Mouse (Mus musculus) granulocyte monocyte progenitor cell, adult 5-6 weeks (primary cell): ENCODE results near the gene Fam76a. TPM values are rescaled to one million over a fixed set of nuclear protein-coding genes. Genes with fewer than 3 reads are reported as not detected.

Experiments
- ATAC-seq: replicated peaks from 2 replicates; pipeline ENCODE4 v1.8.0; 2016; ENCODE audit warnings: mild to moderate bottlenecking, moderate TSS enrichment, inconsistent platforms; ENCODE audit not compliant: poor library complexity, severe bottlenecking
- total RNA-seq, 2 experiments: library from RNA; stranded (forward) in 1 of 2; stranded (reverse) in 1 of 2; fragments of 200-712, 200-1000 nt in 1 of 2; fragments of >200 nt in 1 of 2; fragmentation: Nextera tagmentation in 1 of 2; gene quantifications; 2 replicates each; pipeline ENCODE4 v1.2.3; 2014 to 2017

Fam76a gene
- total RNA-seq (2014; fragmentation: Nextera tagmentation) = 15.1 and 25.0 TPM in 2 replicates
- 17.5 and 17.6 TPM in 2 replicates for total RNA-seq (2017)

DNA sequence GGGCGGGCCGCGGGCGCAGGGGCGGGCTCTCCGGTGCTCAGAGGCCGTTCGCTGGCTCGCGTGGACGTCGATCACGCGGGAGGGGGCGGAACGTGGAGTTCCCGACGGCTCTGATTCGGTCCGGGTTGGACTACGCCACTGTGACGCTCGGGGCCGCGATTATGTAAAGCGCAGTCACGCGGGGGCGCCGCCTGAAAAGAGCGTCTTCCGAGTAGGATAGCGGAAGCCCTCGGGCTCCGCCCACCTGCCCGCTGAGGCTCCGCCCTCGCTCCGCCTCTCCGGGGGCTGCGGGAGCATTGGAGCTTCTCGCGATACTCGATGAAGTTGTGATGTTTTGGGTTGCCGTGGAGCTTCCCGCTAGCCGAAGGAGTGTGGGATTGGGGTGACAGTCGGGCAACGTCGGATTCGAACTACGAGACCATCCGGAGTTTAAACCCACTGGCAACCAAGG lies at the start of gene Fam76a:
Gene Fam76a (minus strand): TSS at position 1 of the 451 bp plus-strand sequence.
- ATAC-seq = peak; percentile 96

DNA sequence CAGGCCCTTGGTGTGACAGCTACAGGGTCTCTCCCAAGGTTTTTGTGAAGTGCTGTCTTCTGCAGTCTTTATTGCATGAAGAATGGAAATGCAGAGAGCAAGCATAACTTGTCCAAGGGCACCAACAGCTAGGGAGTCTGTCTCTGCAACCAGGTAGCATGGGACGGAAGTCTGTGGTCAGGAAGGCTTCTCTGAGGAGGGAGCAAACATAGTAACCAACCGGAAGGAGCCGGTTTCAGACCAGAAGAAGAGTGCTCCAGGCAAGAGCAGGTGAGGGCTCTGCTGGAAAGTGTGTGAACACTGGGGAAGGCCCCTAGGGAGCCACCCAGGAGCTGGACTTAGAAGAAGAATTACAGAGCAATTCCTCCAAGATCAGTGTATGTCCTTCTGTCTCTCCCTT lies 49.7 kb upstream of the Fam76a start:
- no peak for ATAC-seq

- ATAC-seq = no peak
Measured at GRCm38 (mm10) chr4:132971601-132972000, 49.2 kb upstream of the Fam76a start.

- ATAC-seq = no peak; the same call in 1 of the 2 replicates
Measured at GRCm38 (mm10) chr4:132968105-132968938, 46.0 kb upstream of the Fam76a start.

DNA sequence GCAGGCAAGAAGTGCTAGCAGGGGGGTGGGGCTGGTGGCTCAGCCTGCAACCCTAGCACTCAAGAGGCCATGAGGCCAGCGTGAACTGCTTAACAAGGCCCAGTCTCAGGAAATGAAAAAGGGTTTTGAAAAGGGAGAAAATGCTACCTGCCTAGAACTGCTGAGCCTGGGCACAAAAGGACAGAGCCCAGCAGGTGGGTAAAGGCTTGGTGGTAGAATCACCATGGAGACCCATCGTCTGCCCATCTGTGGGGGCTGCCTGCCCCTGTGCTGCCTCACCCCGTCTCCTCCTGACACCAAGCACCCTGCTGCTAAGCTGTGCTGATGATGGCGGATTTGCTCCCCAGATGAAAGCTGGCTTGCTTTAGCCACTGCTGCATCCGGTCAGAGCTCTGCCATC lies 42.1 kb upstream of the Fam76a start:
- ATAC-seq = no peak

GRCm38 (mm10) chr4:132964064-132964463 lies 41.7 kb upstream of the Fam76a start:
- no peak for ATAC-seq

DNA sequence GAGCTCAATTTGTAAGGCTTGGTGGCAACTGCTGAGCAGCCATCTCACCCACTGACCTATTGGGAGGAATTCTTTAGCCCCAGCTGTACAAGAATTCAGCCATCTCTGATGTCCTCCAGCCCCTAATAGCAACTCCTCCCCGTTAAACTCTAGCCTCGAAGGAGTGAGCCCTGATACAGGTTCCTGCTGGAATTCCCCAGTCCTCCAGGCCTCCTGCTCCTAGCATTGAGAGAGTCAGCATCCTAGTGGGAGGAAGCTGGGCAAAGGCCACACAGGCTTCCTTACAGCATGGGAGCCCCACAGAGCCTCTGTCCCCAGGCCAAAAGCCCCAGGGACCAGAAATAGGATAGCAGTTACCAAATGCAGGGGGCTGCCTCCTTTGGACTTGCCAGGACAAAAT lies 41.1 kb upstream of the Fam76a start:
- no peak for ATAC-seq

GRCm38 (mm10) chr4:132962628-132963027 lies 40.3 kb upstream of the Fam76a start:
- peak; percentile 49 for ATAC-seq

- ATAC-seq = no peak
Measured at GRCm38 (mm10) chr4:132961866-132962265, 39.5 kb upstream of the Fam76a start.

GRCm38 (mm10) chr4:132960864-132961639 lies 38.7 kb upstream of the Fam76a start:
- ATAC-seq = peak; percentile 29; the same call in 1 of the 2 replicates

GRCm38 (mm10) chr4:132960313-132960712 lies 38.0 kb upstream of the Fam76a start:
- no peak for ATAC-seq

GRCm38 (mm10) chr4:132959679-132960045 lies 37.3 kb upstream of the Fam76a start:
- no peak; the same call in 1 of the 2 replicates for ATAC-seq

- ATAC-seq = peak; percentile 43
Measured at GRCm38 (mm10) chr4:132958741-132959678, 36.7 kb upstream of the Fam76a start.

GRCm38 (mm10) chr4:132955395-132955791 lies 33.0 kb upstream of the Fam76a start:
- no peak for ATAC-seq

DNA sequence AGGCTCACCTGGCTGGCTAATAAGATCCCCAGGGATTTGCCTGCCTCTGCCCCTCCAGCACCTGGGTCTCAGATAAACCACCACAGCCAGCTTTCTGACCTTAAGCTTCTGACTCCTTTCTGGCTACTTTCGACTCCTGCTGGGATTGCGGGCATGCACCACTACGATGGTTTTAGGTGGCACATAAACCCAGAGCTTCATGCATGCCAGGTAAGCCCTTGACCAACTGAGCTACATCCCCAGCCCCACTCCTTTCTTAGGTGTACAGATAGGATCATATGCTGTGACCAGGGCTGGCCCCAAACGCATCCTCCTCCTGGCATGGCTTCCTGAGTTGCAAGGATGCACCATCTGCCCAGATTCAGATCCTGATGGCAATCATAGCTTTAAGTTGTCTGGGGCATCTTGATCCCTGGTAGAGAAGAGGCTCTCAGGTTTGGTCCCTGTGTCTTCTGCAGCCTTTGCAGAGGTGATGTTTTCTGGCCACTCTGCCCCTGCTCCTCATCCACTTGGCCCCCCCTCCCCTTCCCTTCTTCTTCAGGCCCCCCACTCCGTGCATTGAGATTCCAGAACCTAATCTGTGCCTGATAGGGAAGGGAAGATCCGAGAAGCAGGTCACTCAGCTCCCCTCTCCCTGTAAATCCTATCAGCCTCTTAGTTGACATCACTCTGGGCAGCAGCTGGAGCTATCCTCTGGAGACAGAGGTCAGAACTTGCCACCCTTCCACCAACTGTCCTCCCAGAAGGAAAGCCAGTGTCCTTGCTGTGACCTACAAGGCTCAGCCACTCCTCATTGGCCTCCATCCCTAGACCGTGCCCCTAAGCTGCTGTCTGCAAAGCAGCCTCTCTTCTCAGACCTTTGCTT lies 32.4 kb upstream of the Fam76a start:
- no peak for ATAC-seq

DNA sequence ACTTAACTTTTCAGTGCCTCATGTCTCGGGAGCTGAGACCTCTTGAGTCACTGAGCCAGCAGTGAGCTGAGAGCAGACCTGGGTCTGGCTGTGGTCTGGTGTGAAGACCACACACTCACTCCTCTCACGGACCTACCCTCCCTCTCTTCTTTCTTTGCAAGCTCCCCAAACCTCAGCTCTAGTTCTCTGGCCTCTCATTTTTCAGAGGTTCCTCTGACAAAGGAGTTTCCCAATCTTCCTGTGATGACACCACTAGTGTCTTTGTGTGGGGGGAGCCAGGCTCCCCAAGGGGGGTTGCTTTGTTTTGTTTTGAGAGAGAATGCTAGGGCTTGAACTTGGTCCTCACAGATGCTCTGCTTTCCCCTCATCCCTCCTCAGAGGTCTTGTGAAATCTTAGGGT lies 28.6 kb upstream of the Fam76a start:
- ATAC-seq = peak; percentile 76

DNA sequence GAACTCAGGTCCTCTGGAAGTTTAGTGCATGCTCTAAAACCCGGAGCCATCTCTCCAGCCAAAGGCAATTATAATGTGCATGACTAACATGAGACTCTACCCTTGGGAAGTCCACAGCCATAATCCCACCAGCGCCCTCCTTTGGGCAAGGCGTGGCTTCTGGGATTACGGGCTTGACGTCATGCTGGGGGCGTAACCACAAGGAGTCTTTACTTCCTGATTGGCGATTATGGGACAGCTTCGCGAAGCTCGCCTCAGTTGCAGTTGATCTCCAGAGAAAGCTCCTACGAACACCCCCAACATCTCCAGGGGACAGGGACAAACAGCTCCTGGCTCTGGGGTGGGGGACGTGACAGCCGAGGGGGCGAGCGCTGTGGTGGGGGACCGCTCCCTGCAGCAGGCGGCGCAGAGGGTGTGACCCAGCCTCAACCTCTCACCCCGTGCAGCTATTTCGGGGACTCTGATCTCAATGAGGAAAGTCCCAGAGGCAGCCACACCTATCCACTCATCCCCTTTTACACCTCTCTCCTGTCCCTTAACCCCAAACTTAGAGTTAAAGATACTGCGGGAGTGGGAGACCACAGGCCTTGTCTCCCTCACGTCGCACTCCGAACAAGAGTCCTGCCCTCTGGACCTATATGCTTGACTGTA lies 27.6 kb upstream of the Fam76a start:
- ATAC-seq = no peak
